Mouse (Mus musculus): ENCODE measurements at regions not wholly inside any gene's neighbourhood (a gene's known extent, or its start where the extent isn't known, plus 50 kb on each side); places are given as distances from the start of the nearest gene placed in this dataset.
A peak's percentile ranks its signal among the peaks of the same experiment; 100 is the strongest.

DNA sequence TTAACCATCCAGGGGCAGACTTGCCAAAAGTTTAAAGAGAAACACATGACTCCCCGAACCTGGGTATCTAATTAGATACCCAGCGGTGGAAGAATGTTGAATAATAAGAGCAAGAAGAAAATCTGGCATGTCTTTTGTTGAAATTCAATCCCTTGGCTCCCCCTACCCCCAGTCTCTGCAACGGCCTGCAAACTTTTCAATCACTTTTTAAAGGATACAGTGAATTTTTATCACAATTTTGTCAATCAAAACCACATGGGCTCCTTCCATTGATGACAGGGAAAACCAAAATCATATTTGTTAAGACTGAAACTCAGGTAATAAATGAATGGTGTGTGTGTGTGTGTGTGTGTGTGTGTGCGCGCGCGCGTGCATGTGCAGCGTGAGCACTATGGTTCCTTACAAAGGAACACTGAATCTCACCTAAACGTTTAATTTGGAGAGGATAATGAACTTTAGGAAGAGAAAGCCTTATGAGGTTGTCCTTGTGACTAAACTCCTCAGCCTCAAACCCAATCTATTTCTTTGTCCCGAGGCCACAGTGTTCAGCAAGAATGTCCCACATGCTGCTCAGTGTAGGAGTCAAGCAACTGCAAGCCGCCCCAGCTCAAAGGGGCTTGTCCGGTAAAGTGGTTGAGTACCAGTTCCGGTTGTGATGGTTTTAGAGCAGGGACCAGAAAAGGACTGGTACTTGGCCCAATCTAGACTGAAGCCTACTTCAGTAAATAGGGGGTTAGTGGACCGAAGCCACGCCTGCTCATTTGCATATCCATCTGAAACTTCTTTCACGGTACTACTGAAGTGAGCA is 91.0 kb upstream of the Zfhx3 start:
- no peak for ATAC-seq (replicated peaks; ENCODE audit: poor library complexity)

DNA sequence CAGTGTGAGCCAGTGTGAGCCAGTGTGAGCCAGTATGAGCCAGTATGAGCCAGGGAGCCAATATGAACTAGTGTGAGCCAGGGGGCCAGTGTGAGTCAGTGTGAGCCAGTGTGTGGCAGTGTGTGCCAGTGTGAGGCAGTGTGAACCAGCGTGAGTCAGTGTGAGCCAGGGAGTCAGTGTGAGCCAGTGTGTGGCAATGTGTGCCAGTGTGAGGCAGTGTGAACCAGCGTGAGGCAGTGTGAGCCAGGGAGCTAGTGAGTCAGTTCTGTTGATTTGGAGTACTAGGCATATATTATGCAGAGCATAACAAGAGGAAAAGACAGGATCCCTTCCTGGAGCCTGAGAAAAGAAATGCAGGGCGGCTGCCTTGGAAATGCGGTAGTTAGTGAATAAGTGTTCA is 82.7 kb upstream of the Zfhx3 start:
- ATAC-seq (replicated peaks; ENCODE audit: poor library complexity), result no peak

DNA sequence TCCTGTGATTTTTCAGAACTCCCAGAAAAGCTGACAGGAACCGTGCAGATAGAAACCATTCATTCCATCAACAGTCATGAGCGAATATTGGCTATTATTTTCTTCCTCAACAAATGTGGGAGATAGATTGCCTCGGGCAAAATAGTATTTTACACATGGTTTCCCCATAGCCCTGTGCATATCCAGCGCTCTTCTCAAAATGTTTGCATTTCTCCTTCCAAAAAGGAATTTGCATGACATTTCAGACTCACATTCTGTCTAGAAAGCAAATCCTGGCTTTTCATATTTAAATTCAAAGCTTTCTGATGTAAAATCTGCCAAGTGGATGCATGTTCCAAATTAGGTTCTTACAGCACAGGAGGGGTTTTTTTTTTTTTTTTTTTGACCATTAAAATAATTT is 82.2 kb upstream of the Zfhx3 start:
- no peak for ATAC-seq (replicated peaks; ENCODE audit: poor library complexity)

DNA sequence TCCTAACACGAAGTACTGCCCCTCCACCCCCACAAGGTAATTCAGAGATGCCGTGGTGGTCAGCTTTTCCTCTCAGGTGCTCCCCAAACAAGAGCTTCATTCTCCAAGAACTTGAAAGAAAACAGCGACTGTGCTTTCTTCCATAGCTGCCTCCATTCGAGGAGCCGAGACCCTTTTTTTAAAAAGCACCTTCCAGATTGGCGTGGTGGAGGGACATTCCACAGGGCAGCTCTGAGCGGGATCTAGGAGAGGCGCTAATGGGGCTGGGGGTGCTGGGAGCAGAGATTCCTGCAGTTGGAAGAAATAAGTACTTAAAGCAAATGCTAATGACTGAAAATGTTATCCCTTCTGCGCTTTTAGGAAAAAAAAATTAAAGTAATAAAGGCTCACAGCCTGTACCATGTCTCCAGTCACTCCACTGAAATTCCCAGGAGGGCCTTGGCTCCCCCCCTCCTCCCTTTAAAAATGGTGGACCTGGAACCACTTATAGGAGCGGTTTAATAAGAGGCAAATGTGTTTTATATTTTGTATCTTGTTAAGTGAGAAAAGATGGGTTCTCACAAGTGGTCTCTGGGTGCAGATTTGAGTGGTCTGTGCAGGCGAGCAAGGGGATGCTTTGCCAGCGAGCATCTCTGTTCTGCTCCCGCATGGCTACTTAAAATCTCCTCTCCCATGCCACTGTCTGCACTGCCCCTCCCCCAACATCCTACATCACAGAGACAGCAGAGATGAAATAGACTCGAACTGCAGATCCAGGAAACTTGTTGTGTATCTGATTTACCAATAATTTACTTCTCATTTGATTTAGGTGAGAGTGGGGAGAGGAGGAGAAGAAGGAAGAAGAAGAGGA is 77.4 kb upstream of the Zfhx3 start:
- no peak for ATAC-seq (replicated peaks; ENCODE audit: poor library complexity)

DNA sequence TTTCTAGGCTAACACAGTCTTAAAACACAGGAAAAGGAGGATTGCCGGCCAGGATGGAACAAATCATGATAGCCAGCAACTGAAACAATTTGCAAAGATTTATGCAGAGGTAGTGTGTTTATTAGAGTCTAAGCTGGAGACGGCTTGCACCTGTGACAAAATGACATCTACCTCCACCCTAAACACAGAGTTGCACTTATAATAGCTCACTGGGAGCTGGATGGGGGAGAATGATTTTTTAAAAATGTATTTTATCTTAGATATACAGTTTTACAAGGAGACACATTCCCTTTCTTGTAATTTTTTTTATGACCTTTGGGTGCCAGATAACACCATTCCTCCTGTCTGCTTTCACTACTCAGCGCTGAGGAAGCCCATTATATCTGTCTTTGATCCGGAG is 76.7 kb upstream of the Zfhx3 start:
- ATAC-seq (replicated peaks; ENCODE audit: poor library complexity), result no peak

DNA sequence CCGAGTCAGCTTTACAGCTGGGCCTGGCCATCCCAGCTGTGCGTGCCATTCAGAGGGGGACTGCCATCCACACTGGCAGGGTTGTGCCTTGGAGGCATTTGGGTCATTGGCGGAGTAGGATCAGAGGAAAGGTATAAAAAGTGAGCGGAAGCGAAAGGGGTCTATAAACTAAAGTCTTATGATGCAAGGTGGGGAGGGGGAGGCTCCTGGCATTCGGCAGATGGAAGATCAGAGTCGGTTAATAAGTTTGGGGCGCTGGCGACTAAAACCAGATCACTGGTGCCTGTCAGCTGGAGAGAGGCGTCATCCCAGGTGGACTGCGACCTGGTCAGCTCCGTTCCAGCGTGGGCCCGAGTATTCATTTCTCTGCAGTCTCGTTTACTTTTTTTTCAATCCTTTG is 70.7 kb upstream of the Zfhx3 start:
- no peak for ATAC-seq (replicated peaks; ENCODE audit: poor library complexity)

DNA sequence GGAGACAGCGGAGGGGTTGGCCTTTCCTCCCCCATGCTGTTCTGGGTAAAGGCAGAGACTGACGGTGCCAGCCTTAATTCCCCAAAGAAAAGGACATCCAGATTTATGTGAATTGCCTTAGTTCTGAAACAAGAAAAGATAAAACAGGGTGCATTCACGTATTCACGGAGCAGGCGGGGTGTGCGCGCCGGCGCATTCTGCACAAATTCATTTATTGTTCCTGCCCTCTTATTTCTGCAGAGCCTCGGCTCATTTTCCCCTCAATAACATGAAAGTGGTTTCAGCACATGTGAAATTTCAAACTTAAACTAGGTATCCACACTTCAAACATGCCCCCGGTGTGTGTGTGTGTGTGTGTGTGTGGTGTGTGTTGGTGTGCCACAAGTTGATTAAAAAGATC is 70.3 kb upstream of the Zfhx3 start:
- no peak for ATAC-seq (replicated peaks; ENCODE audit: poor library complexity)

DNA sequence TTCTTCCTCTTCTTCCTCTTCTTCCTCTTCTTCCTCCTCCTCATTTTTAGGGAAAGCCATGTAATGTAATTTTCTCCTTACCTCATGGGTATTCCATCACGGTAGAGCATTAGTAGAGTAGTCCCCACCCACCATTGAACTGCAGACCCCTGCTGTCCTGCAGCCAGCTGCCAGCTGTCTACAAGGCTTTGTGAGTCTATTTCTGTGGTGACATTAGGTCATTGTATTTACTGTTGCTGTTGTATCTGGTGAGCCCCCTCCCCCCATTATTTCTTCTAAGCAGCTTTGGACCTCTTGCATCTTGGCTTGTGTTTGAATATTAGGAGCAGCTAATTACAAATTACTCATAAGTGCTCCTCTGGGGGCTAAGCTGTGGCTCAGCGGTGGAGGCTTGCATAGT is 66.0 kb upstream of the Zfhx3 start:
- no peak for ATAC-seq (replicated peaks; ENCODE audit: poor library complexity)

DNA sequence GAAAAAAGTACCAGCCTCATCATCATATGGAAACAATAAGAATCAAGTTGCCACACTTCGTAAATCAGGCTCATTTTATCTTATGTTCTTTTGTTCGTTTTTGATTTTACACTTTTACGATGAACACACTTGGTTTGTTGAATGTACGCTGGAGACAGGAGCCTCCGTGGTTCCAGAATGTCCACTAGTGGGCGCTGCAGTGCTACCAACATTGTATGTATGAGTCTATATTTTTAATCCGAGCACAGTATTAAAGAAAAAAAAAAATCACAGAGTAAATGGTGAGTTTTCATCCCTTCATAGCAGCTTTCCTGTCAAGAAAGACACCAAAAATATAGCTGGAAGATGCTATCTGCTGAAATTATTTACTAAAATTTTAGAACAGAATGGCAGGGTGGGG is 60.6 kb upstream of the Zfhx3 start:
- peak; percentile 58; the same call in 1 of the 2 replicates for ATAC-seq (replicated peaks; ENCODE audit: poor library complexity)

DNA sequence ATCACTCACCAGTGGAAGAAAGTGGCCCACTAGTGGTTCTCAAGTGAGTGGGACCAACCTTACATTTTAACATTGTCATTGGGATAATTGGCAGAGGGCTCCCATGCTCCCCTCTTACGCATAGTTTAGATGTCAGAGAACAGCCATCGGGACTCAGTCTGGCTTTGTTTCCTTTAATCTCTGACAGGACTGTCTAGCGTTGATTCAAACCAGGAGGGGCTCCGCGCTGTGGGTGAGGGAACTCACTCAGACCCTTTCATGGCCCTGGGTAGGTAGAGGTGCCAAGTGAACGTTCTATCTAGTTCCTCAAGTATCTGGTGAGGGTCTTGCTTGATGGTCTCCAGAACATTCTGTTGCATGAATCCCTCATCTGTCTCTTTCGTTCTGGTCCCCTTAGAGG is 56.9 kb upstream of the Zfhx3 start:
- no peak for ATAC-seq (replicated peaks; ENCODE audit: poor library complexity)

DNA sequence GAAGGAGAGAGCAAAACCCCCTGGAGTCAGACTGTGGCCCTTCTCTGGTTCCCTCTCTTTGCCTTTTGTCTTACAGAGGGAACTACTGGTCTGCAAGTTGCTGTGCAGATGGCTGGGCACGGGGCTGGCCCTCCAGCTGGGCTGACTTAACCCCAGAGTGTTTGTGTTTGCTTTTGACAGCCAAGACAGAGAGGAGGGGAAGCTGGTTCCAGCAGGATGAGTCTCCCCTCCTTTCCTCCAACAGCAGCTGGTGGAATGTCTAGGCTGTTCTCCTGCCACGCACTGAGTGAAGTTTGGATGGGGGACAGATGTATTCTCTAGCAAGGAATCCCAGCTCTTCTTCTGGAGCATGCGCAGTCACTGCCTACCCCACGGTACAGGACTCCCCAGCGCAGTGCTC is 56.5 kb upstream of the Zfhx3 start:
- ATAC-seq (replicated peaks; ENCODE audit: poor library complexity), result no peak

DNA sequence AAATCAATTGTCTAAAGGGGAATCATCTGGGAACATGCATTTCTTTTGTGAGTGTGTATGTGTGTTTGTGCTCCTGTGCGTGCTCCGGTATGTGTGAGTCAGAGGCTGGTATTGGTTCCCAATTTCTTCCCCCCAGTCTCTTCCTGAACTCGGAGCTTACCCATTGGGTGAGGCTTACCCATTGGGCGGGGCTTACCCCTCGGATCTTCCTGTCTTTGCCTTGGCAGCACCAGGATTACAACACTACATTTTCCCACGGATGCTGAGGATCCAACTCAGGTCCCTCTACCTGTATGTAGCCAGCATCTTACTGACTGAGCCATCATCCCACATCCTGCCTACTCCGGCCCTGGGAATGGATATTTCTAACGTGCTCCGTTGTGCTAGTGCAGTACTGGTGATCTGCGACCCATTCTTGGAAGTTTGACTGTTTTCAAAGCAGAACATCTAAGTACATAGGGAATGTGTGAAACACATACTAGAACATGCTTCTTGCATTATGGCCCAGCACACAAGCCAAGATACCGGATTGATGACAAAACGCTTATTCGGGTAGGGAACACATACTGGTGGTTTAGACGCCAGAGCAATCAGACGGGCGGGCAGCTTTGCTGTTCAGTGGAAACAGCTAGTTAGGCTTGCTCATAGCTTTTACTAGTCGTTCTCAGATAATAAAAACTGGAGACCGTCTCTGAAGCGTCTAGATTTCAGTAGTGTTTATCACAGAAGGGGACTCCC is 55.8 kb upstream of the Zfhx3 start:
- no peak for ATAC-seq (replicated peaks; ENCODE audit: poor library complexity)

DNA sequence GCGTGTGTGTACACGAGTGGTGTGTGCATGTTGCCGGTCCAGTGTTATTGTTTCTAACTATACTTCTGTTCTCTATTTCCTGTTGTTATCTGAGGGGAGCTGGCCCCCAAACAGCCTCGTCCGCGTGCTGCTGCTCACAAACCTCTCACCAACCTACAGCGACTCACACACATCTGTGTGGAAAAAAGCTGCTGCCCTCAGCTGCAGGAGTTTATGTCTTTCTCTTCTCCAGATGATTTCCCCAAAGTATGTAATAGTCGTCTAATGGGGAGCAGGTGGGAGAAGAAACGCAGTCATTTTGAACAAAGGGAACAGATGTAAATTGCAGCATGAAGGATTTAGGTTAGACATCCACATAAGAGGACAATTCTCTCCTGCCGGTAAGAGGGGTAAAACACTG is 55.1 kb upstream of the Zfhx3 start:
- ATAC-seq (replicated peaks; ENCODE audit: poor library complexity), result no peak

DNA sequence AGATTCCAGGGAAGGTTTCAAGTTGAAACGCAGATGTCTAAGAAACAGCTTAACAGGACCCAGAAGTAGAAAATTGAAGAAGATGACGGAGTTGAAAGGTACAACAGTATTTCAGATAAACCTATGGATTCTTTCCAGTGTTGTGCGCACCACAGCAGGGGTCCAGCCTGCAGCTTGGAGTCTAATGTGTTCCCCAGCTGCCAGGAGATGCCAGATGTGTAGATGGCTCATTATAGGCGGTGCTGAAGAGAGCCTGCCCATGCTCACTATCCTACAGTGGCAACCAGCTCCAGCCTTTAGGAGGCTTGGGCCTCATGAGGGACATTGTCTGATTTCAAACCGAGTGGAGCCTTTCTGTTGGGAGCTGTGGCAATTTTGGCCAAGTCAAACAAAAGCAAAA is 51.5 kb upstream of the Zfhx3 start:
- ATAC-seq (replicated peaks; ENCODE audit: poor library complexity), result no peak
